Mouse (Mus musculus) megakaryocyte, embryonic 14.5 days (primary cell): ENCODE data around the gene Vpreb2.

Source experiments
- FLI1 ChIP-seq: IDR thresholded peaks from 2 replicates; pipeline ENCODE4 v1.6.1; 2012; ENCODE audit warnings: low read length, inconsistent platforms, mixed read lengths
- GATA1 ChIP-seq: IDR thresholded peaks from 3 replicates; pipeline ENCODE4 v1.6.1; 2012; ENCODE audit warnings: mixed read lengths, low read length, inconsistent platforms, borderline replicate concordance

DNA sequence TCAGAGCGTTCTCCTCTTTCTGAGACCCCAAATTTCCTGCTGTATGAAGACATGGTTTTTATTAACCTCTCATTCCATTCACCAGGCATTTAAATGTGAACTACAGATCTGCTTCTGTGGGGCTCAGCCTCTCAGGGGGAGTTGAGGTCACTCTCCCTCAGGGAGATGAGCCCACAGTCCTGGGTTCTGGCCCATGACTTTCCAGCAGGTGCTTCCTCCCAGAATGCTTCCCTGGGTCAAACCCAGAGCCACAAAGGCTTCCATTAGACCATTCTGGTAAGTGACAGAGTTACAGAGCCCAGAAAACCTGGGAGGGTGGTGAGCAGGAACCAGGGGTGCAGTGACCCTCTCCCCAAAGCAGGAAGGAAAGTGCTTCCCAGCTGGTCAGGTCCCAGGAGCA, at the start of gene Vpreb2:
- TF ChIP-seq GATA1 (no peak), FLI1 (no peak)
